Mouse (Mus musculus): ENCODE data around the gene Gm10697.
"Not testable (repeated sequence)": the region's sequence is repeated elsewhere in the genome, so short reads cannot be mapped to it uniquely, and the experiment has no call there.

- TF ChIP-seq CTCF (IDR thresholded peaks at IDR 0.05; ENCODE audit: low read depth, low read length); GATA1 (IDR thresholded peaks at IDR 0.05; ENCODE audit: borderline replicate concordance, low read length): not testable (repeated sequence)
Observed at GRCm38 (mm10) chr3:94072544-94072943, at the start of gene Gm10697.

All from G1E (cell line).